Mouse (Mus musculus) adrenal gland (tissue): ENCODE measurements at regions not wholly inside any gene's neighbourhood (a gene's known extent, or its start where the extent isn't known, plus 50 kb on each side); places are given as distances from the start of the nearest gene placed in this dataset.

ENCODE experiments used
- intact Hi-C: fragments of 180-260 bp; cut with DNase I; formaldehyde crosslinking; loops from one replicate; pipeline ENCODE4 v1.15.1; 2025

DNA sequence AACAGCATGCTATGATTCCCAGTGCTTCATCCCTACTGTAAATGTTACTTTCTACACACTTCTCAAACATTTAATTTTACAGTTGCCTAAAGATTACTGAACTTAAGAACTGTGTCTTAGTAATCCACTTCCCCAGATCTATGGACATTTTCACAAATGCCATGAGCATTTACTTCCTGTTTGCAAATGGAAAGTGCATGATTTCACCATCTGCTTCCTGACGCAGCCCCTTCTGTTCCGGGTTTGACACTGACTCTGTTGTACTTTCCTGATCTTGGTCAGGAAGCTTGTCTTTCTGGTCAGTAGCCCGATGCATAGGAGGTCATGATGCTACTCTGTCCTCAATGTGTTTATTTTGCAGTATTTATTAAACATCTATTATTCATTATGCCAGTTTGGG lies 493.5 kb downstream of the Htr1b start:
- intact Hi-C loops, result no loop called here

- intact Hi-C loops, result no loop called here
Observed at GRCm38 (mm10) chr9:81136366-81136765, 497.3 kb downstream of the Htr1b start.

DNA sequence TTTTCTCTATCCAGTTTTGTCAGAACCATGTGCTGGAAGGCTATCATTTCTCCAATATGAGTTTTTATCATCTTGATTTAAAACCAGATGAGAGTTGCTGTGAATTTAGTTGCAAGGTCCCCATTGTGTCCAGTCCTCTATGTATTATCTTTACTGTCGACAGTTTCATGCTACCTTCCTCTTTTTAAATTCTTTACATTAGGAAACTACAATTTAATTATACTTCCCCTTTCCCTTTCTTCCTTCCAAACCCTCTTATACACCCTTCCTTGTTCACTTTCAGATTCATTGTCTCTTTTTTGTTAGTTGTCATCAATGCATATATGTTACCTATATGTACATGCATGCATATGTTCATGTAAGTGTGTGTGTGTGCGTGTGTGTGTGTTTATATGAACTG lies 520.6 kb downstream of the Htr1b start:
- intact Hi-C loops, result no loop called here

DNA sequence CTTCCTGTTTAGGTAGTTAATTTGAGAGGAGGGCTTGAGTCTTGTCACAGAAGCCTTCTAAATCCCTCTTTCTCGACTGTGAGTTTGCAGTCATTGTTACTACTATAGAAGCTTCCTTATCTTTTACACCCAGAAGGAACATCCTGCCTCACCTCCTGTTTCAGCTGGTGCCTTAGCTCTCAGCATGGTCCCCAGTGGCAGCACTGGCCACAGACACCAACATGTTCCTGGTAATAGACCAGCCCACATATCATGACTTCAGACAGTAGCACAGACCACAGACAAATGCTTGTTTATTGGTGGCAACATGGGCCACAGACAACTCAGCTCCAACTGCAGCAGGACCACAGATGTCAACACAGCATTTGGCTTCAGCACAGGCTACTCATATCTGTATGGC lies 560.4 kb downstream of the Htr1b start:
- intact Hi-C loops, result no loop called here

DNA sequence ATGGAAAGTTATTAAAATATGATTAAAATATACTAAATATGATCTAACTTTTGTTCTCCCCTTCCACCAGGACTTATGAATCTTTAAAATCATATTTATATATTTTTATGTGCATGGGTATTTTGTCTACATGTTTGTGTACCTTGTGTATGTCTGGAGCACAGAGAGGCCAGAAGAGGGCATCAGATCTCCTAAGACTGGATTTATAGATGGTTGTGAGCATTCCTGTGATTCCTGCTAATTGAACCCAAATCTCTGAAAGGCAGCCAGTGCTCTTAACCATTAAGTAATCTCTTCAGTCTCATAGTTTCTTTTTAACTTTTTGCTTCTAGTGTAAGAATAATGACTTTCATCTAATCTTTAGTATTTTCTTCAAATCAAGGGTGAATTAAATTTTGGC lies 577.2 kb upstream of the Impg1 start:
- intact Hi-C loops, result loop anchor here (5.0 to 10.0 kb wide), 2 partner anchors 175 to 582 kb away; no protein-coding TSS in a partner anchor

GRCm38 (mm10) chr9:81041967-81042366 lies 576.7 kb upstream of the Impg1 start:
- intact Hi-C loops, result loop anchor here (5.0 to 10.0 kb wide), 2 partner anchors 175 to 583 kb away; no protein-coding TSS in a partner anchor
